Mouse (Mus musculus) ES-E14 (cell line): ENCODE results near the gene Fam193b. TPM values are rescaled to one million over a fixed set of nuclear protein-coding genes. Genes with fewer than 3 reads are reported as not detected.
A peak's percentile ranks its signal among the peaks of the same experiment; 100 is the strongest.

Experiments used
- DNase-seq: peaks from one replicate; pipeline ENCODE4 v3.0.0-alpha.2; 2013; ENCODE audit warnings: low read depth, low spot score
- H3K27ac ChIP-seq: 2 replicates; pipeline ENCODE4 v1.5.1; 2012; ENCODE audit warnings: low read depth, mild to moderate bottlenecking, low read length, moderate library complexity, mixed read lengths; ENCODE audit not compliant: poor library complexity, insufficient read depth, severe bottlenecking
- H3K36me3 ChIP-seq: 2 replicates; pipeline ENCODE4 v1.6.1; 2012; ENCODE audit warnings: mild to moderate bottlenecking, low read length, moderate library complexity, mixed read lengths; ENCODE audit not compliant: control insufficient read depth, poor library complexity, insufficient read depth, severe bottlenecking
- H3K4me1 ChIP-seq, 2 experiments: fragments of 150-350 bp in 1 of 2; sonication (generic) in 1 of 2; 2 replicates each; pipeline ENCODE4 v1.6.1; 2012; ENCODE audit warnings: low read length in 2 of 2, mild to moderate bottlenecking in 1 of 2, mixed read lengths in 1 of 2; ENCODE audit not compliant: control insufficient read depth in 2 of 2, insufficient read depth in 2 of 2, poor library complexity in 1 of 2
- H3K4me3 ChIP-seq, 2 experiments: fragments of 150-350 bp in 1 of 2; sonication (generic) in 1 of 2; 2 replicates each; pipeline ENCODE4 v1.5.1; 2012; ENCODE audit warnings: low read length in 2 of 2, low read depth in 1 of 2, mild to moderate bottlenecking in 1 of 2, mixed read lengths in 1 of 2; ENCODE audit not compliant: insufficient read depth in 1 of 2, poor library complexity in 1 of 2, severe bottlenecking in 1 of 2
- H3K9ac ChIP-seq: 2 replicates; pipeline ENCODE4 v1.6.1; 2012; ENCODE audit warnings: low read depth, mild to moderate bottlenecking, low read length, mixed read lengths; ENCODE audit not compliant: poor library complexity, insufficient read depth, severe bottlenecking
- H3K9me3 ChIP-seq: fragments of 150-350 bp; sonication (generic); 2 replicates; pipeline ENCODE4 v1.6.1; 2012; ENCODE audit warnings: low read depth, mild to moderate bottlenecking, low read length; ENCODE audit not compliant: control insufficient read depth, insufficient read depth
- CHD2 ChIP-seq: IDR thresholded peaks from 2 replicates; pipeline ENCODE4 v1.6.1; 2014; ENCODE audit warnings: mild to moderate bottlenecking, low read depth, low read length, inconsistent platforms
- HCFC1 ChIP-seq: IDR thresholded peaks from 2 replicates; pipeline ENCODE4 v1.6.1; 2012; ENCODE audit warnings: low read length, inconsistent platforms, borderline replicate concordance; ENCODE audit not compliant: insufficient read depth
- MAFK ChIP-seq: IDR thresholded peaks from 2 replicates; pipeline ENCODE4 v1.6.1; 2014; ENCODE audit warnings: mild to moderate bottlenecking, low read depth, low read length, inconsistent platforms; ENCODE audit not compliant: insufficient read depth
- ZC3H11A ChIP-seq: IDR thresholded peaks from 2 replicates; pipeline ENCODE4 v1.6.1; 2012; ENCODE audit warnings: low read depth, mild to moderate bottlenecking, inconsistent platforms, low read length, borderline replicate concordance
- ZNF384 ChIP-seq: IDR thresholded peaks from 2 replicates; pipeline ENCODE4 v1.6.1; 2012; ENCODE audit warnings: low read depth, low read length, inconsistent platforms
- in situ Hi-C, 2 experiments: fragments of 600-800 bp; cut with MboI; formaldehyde crosslinking; loops; one replicate each; pipeline ENCODE4 v1.15.1; 2025; ENCODE audit warnings: low sequenced_read_pairs in 2 of 2, inconsistent platforms in 1 of 2; ENCODE audit not compliant: unreplicated experiment in 2 of 2
- total RNA-seq: library from RNA; depleted of rRNA; stranded (reverse); fragments of 300-350 nt; gene quantifications from 2 replicates; pipeline ENCODE4 v1.2.3, GENCODE M21; 2012

The Fam193b gene
- total RNA-seq, 1 experiment, result 50.8 TPM

DNA sequence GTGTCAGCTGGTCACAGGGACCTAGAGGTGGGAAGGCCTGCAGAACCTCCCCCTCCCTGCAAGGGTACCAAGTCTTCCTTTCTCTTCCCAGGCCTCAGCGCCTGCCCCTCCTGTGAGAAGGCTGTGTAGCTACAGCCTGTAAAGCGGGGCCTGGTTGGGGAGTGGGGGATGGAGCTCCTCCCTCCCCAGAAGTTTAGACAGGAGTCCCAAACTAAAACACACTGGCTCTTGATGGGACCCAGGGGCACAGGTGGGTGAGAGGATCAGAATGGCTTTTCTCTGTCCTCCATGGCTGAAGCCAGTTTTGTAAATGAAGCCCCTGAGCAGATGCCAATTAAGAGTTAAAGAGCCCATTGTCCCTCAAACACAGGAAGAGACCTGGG is 36.7 kb upstream of the Fam193b start:
- Histone ChIP-seq H3K27ac (no peak overlapping the region), H3K4me1 (peaks cover 0 to 3% of the 10 kb centered on the region in 2 experiments; a peak in 1 of 4 replicates), H3K4me3 (no peak overlapping the region), H3K9ac (no peak overlapping the region), H3K9me3 (no peaks in the 10 kb centered on the region), H3K36me3 (no peaks in the 10 kb centered on the region; the same call in 1 of the 2 replicates)
- no peak for DNase-seq
- TF ChIP-seq ZNF384 (no peak), HCFC1 (no peak), ZC3H11A (no peak), MAFK (no peak), CHD2 (no peak)
- in situ Hi-C loops, result no loop called here

DNA sequence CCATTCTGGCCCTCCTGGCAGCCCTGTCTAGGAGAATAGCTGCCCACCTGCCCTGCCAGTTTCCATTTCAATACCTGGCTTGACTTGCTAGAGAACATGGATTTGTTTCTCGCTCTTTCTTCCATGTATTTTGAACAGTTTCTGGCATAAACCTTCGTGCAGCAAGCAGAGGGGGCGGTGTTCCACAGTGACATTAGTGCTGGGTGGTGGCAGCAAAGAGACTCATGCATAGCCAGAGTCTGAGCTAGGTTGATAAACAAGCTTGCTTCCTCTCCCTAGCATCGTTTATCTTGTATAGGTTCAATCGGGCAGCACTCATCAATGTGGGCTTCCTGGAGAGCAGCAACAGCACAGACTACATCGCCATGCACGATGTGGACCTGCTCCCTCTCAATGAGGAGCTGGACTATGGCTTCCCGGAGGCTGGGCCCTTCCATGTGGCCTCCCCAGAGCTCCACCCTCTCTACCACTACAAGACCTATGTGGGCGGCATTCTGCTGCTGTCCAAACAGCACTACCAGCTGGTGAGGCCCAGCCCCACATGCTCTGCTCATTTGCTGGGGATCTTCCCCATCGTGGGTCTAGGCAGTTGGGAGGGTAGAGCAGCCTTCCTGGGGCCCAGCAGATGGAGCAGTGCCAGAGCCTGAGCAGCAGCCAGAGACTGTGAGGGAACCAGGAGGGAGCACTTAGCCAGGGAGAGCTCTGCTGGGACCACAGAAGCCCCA is 36.1 kb upstream of the Fam193b start:
- in situ Hi-C loops, result no loop called here
- Histone ChIP-seq H3K4me3 (no peak overlapping the region), H3K9ac (no peak overlapping the region), H3K4me1 (peaks cover 0 to 3% of the 10 kb centered on the region in 2 experiments; a peak in 1 of 4 replicates), H3K27ac (no peak overlapping the region), H3K9me3 (no peaks in the 10 kb centered on the region), H3K36me3 (peaks cover 4% of the 10 kb centered on the region; the same call in 1 of the 2 replicates)
- no peak for TF ChIP-seq CHD2
- TF ChIP-seq ZNF384, result no peak
- no peak for TF ChIP-seq HCFC1
- TF ChIP-seq ZC3H11A, result no peak
- TF ChIP-seq MAFK, result no peak
- DNase-seq, result no peak

DNA sequence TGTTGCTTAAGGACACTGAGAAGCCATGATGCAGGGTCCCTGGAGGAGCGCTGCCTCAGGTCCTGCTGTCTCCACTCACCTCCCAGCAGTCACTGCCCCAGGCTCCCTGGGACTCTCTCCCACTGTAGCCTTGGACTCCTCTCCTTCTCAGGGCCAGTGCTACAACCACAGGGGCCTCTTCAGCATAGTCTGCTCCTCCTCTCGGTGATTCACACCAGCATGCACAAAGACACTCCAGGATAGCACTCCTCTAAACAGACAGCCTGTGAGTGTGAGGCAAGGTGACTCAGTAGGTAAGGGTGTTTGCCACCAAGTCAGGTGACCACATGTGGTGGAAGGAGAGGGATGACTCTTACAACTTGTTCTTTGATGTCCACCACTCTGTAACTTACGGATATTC is 33.7 kb upstream of the Fam193b start:
- Histone ChIP-seq H3K27ac (no peak overlapping the region), H3K4me3 (no peak overlapping the region), H3K36me3 (peaks cover 4% of the 10 kb centered on the region; the same call in 1 of the 2 replicates), H3K9me3 (no peaks in the 10 kb centered on the region), H3K9ac (no peak overlapping the region), H3K4me1 (peaks cover 0 to 3% of the 10 kb centered on the region in 2 experiments; a peak in 1 of 4 replicates)
- TF ChIP-seq MAFK (no peak), CHD2 (no peak), ZNF384 (no peak), HCFC1 (no peak), ZC3H11A (no peak)
- in situ Hi-C loops, result no loop called here
- no peak for DNase-seq

DNA sequence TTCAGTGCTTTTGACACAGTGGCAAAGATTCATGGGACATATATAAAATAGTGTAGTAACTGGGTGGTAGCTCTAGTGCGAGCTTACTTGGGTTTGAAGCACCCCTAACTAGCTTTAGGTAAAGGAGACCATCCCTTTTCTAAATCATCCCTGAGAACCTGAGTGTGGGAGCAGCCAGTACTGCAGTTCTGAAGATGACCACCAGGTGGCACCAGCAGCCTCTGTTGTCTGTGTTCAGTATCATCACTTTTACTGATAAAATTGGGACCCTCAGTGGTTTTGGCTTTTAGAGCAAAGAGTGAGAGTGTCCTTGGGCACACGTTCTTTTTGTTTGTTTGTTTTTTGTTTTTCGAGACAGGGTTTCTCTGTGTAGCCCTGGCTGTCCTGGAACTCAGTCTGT is 30.7 kb upstream of the Fam193b start:
- no peak overlapping the region for H3K9ac ChIP-seq
- H3K4me1 ChIP-seq, result peaks cover 0 to 3% of the 10 kb centered on the region in 2 experiments; a peak in 1 of 4 replicates
- no peaks in the 10 kb centered on the region for H3K9me3 ChIP-seq
- no peak overlapping the region for H3K4me3 ChIP-seq
- TF ChIP-seq HCFC1 (no peak), MAFK (no peak), ZC3H11A (peak; percentile 37; the same call in 1 of the 2 replicates), CHD2 (no peak)
- DNase-seq, result peak; percentile 76
- in situ Hi-C loops, result no loop called here
- no peak overlapping the region for H3K27ac ChIP-seq
- peaks cover 12% of the 10 kb centered on the region for H3K36me3 ChIP-seq
